Mouse (Mus musculus): Measurements from ENCODE around the gene Cop1. TPM values are rescaled to one million over a fixed set of nuclear protein-coding genes. Genes with fewer than 3 reads are reported as not detected.

Cop1 gene
- polyA plus RNA-seq, 1 experiment from 2014 or later, result 19.2 TPM

- Histone ChIP-seq H3K4me1 (no peaks in the 10 kb centered on the region; the same call in 1 of the 2 replicates), H3K4me2 (no peak overlapping the region), H3K9ac (no peak overlapping the region), H3K4me3 (no peak overlapping the region), H3K27ac (no peak overlapping the region), H3K9me3 (no peaks in the 10 kb centered on the region), H3K36me3 (no peaks in the 10 kb centered on the region), H3K27me3 (no peaks in the 10 kb centered on the region)
- 59% methylated on average over 5 of the region's 5 CpGs for WGBS
- no peak for ATAC-seq (ENCODE audit: insufficient number of reproducible peaks, insufficient read depth, low FRiP score, low TSS enrichment, low read depth)
Measured at GRCm38 (mm10) chr1:159386458-159386857, 154.3 kb downstream of the Cop1 start.

- no peak overlapping the region for H3K27ac ChIP-seq
- no peak overlapping the region for H3K4me2 ChIP-seq
- peaks cover 15% of the 10 kb centered on the region for H3K4me1 ChIP-seq
- no peak overlapping the region for H3K4me3 ChIP-seq
- ATAC-seq (ENCODE audit: insufficient number of reproducible peaks, insufficient read depth, low FRiP score, low TSS enrichment, low read depth), result no peak
- H3K36me3 ChIP-seq, result no peaks in the 10 kb centered on the region
- no peaks in the 10 kb centered on the region for H3K27me3 ChIP-seq
- no peak overlapping the region for H3K9ac ChIP-seq
- WGBS, result 85% methylated on average over 13 of the region's 13 CpGs
- no peaks in the 10 kb centered on the region for H3K9me3 ChIP-seq
Measured at GRCm38 (mm10) chr1:159388565-159389024, 156.5 kb downstream of the Cop1 start.

GRCm38 (mm10) chr1:159390049-159390448 lies 157.9 kb downstream of the Cop1 start:
- peaks cover 18% of the 10 kb centered on the region for H3K4me1 ChIP-seq
- no peak for ATAC-seq (ENCODE audit: insufficient number of reproducible peaks, insufficient read depth, low FRiP score, low TSS enrichment, low read depth)
- H3K9me3 ChIP-seq, result no peaks in the 10 kb centered on the region
- no peak overlapping the region for H3K4me2 ChIP-seq
- H3K27ac ChIP-seq, result no peak overlapping the region
- no peaks in the 10 kb centered on the region for H3K27me3 ChIP-seq
- no peak overlapping the region for H3K4me3 ChIP-seq
- H3K9ac ChIP-seq, result no peak overlapping the region
- WGBS, result 23% methylated on average over 14 of the region's 14 CpGs
- H3K36me3 ChIP-seq, result no peaks in the 10 kb centered on the region

- no peak overlapping the region for H3K4me2 ChIP-seq
- no peak for ATAC-seq (ENCODE audit: insufficient number of reproducible peaks, insufficient read depth, low FRiP score, low TSS enrichment, low read depth)
- peak overlapping the region; percentile 88 for H3K27ac ChIP-seq
Measured at GRCm38 (mm10) chr1:159392667-159393066, 160.5 kb downstream of the Cop1 start.

GRCm38 (mm10) chr1:159393070-159393699 lies 161.1 kb downstream of the Cop1 start:
- ATAC-seq (ENCODE audit: insufficient number of reproducible peaks, insufficient read depth, low FRiP score, low TSS enrichment, low read depth), result peak; percentile 76; the same call in 1 of the 2 replicates
- 10% methylated on average over 6 of the region's 6 CpGs for WGBS

More at GRCm38 (mm10) chr1:159392667-159393066, 160.5 kb downstream of the Cop1 start:
- H3K27me3 ChIP-seq, result peaks cover 6% of the 10 kb centered on the region; the same call in 1 of the 2 replicates
- no peak overlapping the region; the same call in 1 of the 2 replicates for H3K9ac ChIP-seq
- 58% methylated on average over 8 of the region's 8 CpGs for WGBS
- no peaks in the 10 kb centered on the region for H3K9me3 ChIP-seq
- no peak overlapping the region for H3K4me3 ChIP-seq
- no peaks in the 10 kb centered on the region for H3K36me3 ChIP-seq
- H3K4me1 ChIP-seq, result peaks cover 24% of the 10 kb centered on the region

GRCm38 (mm10) chr1:159393931-159394330 lies 161.8 kb downstream of the Cop1 start:
- no peak overlapping the region for H3K4me2 ChIP-seq
- H3K9me3 ChIP-seq, result no peaks in the 10 kb centered on the region
- no peak overlapping the region for H3K9ac ChIP-seq
- H3K27me3 ChIP-seq, result peaks cover 6% of the 10 kb centered on the region; the same call in 1 of the 2 replicates
- H3K4me1 ChIP-seq, result peaks cover 24% of the 10 kb centered on the region
- no peak for ATAC-seq (ENCODE audit: insufficient number of reproducible peaks, insufficient read depth, low FRiP score, low TSS enrichment, low read depth)
- no peaks in the 10 kb centered on the region for H3K36me3 ChIP-seq
- peak overlapping the region; percentile 88 for H3K27ac ChIP-seq
- no peak overlapping the region for H3K4me3 ChIP-seq
- WGBS, result 52% methylated on average over 1 of the region's 1 CpGs

More at GRCm38 (mm10) chr1:159393070-159393699, 161.1 kb downstream of the Cop1 start:
- H3K27ac ChIP-seq, result peak overlapping the region; percentile 88
- no peaks in the 10 kb centered on the region for H3K36me3 ChIP-seq
- H3K4me3 ChIP-seq, result no peak overlapping the region
- no peak overlapping the region for H3K9ac ChIP-seq
- no peaks in the 10 kb centered on the region for H3K9me3 ChIP-seq
- no peak overlapping the region for H3K4me2 ChIP-seq
- H3K27me3 ChIP-seq, result peaks cover 6% of the 10 kb centered on the region; the same call in 1 of the 2 replicates
- peaks cover 24% of the 10 kb centered on the region for H3K4me1 ChIP-seq

GRCm38 (mm10) chr1:159396515-159396914 lies 164.4 kb downstream of the Cop1 start:
- no peaks in the 10 kb centered on the region for H3K36me3 ChIP-seq
- H3K27ac ChIP-seq, result no peak overlapping the region
- H3K9ac ChIP-seq, result no peak overlapping the region
- peak overlapping the region; percentile 26 for H3K4me3 ChIP-seq
- peaks cover 27% of the 10 kb centered on the region for H3K4me1 ChIP-seq
- H3K4me2 ChIP-seq, result peak overlapping the region; percentile 56
- H3K9me3 ChIP-seq, result no peaks in the 10 kb centered on the region
- ATAC-seq (ENCODE audit: insufficient number of reproducible peaks, insufficient read depth, low FRiP score, low TSS enrichment, low read depth), result no peak
- peaks cover 13% of the 10 kb centered on the region; the same call in 1 of the 2 replicates for H3K27me3 ChIP-seq
- WGBS, result 7% methylated on average over 9 of the region's 9 CpGs

Small RNA genes within 50 kb of the gene (microRNA-seq; reads per million reads assigned to microRNA genes)
- gene Mir1843b, result 17.8 reads per million, percentile 33 among the genes with 10 or more reads in this experiment

Data from embryonic facial prominence, embryonic 13.5 days (tissue).